Mouse (Mus musculus): ENCODE measurements at regions not wholly inside any gene's neighbourhood (a gene's known extent, or its start where the extent isn't known, plus 50 kb on each side); places are given as distances from the start of the nearest gene placed in this dataset.

- POLR2A ChIA-PET: no interaction called here
Observed at GRCm38 (mm10) chrX:58093245-58093644, 70.7 kb downstream of the Zic3 start.

GRCm38 (mm10) chrX:58117761-58118426 is 95.4 kb downstream of the Zic3 start:
- ChIA-PET POLR2A (no interaction called here), CTCF (no interaction called here)

More at GRCm38 (mm10) chrX:58093245-58093644, 70.7 kb downstream of the Zic3 start:
- CTCF ChIA-PET: no interaction called here

GRCm38 (mm10) chrX:58155371-58156124 is 133.0 kb downstream of the Zic3 start:
- CTCF ChIA-PET: no interaction called here

GRCm38 (mm10) chrX:58157361-58157760 is 134.9 kb downstream of the Zic3 start:
- CTCF ChIA-PET: no interaction called here
- POLR2A ChIA-PET: interaction anchor here in 2 of 4 experiments (0.6 to 1.3 kb wide), 4 partner anchors 9 to 118 kb away, joined by 3 to 9 read pairs (median 4); no protein-coding TSS in a partner anchor

More at GRCm38 (mm10) chrX:58155371-58156124, 133.0 kb downstream of the Zic3 start:
- POLR2A ChIA-PET: interaction anchor here in 2 of 4 experiments (0.7 to 1.5 kb wide), 3 partner anchors 114 to 357 kb away, joined by 3 to 7 read pairs (median 3); no protein-coding TSS in a partner anchor

DNA sequence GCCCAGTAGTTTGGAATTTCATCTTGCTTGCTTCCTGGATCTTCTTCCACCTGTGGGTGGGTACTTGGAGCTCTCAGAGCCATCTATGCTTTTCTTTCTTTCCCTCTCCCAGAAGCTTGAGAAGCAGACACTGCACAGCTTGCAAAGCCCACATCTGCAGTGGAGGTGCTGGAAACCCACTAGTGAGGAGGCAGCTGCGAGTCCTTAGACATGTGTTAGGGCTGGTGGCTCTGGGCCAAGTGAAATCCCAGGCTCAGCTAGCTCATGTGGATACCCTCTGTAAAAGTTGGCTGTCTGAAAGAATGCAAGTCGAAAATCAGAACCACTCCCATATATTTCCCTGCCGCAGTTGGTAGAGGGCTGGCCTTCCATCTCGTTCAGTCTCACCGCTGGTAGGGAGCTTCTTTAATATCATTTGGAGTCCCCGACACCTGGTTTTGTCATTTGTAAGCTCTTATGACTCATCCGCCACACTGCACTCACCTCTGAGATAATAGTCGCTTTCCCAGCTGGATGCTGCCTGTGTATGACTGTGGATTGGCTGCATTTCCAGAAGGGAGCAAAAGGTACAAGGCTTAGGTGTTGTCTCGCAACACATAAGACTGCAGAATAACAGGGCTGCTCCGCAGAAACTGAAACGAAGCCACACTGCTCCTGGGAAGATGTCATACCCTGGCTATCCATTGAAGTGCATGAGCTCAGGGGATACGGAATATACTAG is 143.8 kb downstream of the Zic3 start:
- CTCF ChIA-PET: no interaction called here
- POLR2A ChIA-PET: interaction anchor here in 1 of 4 experiments (0.6 kb wide), 1 partner anchor 284 kb away, joined by 5 read pairs; no protein-coding TSS in a partner anchor

GRCm38 (mm10) chrX:58174326-58174725 is 151.8 kb downstream of the Zic3 start:
- ChIA-PET POLR2A (no interaction called here), CTCF (no interaction called here)

All from embryonic stem cell, embryonic (primary cell).